Mouse (Mus musculus) kidney, adult 2 months (tissue): Measurements from ENCODE around the gene Prss53.

ENCODE experiments used
- CTCF ChIP-seq: fragments of 200-500 bp; conservative IDR thresholded peaks from 2 replicates; pipeline ENCODE4 v1.5.1; 2011; ENCODE audit warnings: low read depth, mild to moderate bottlenecking, control low read depth, low read length, moderate library complexity, mixed read lengths; ENCODE audit not compliant: insufficient read depth, insufficient read length
- POLR2A ChIP-seq: fragments of 200-500 bp; IDR thresholded peaks from one replicate; pipeline ENCODE4 v1.6.1; 2011; ENCODE audit warnings: low read depth, low read length, control low read depth

- TF ChIP-seq POLR2A (no peak), CTCF (no peak)
These were observed 43.3 kb upstream of the Prss53 start for GRCm38 (mm10) chr7:127934075-127934474.
